Mouse (Mus musculus): ENCODE results near the gene Xrcc1. TPM values are rescaled to one million over a fixed set of nuclear protein-coding genes. Genes with fewer than 3 reads are reported as not detected.
A peak's percentile ranks its signal among the peaks of the same experiment; 100 is the strongest.

Gene Xrcc1
- total RNA-seq (2021) = 10 to 100 TPM; 18.3 to 18.5 TPM
- long read RNA-seq, experiment 1, transcript Xrcc1-201 (17 exons, 2,155 nt) = major isoform, 24 of 29 reads
- long read RNA-seq, experiment 1, partial matches to known transcripts = 2 of 29 reads
- long read RNA-seq, experiment 1, other reads (novel, unspliced or antisense) = 1 of 29 reads
- long read RNA-seq, experiment 2, transcript Xrcc1-201 (17 exons, 2,155 nt) = major isoform, 29 of 33 reads
- long read RNA-seq, experiment 2, partial matches to known transcripts = 1 of 33 reads
- long read RNA-seq, experiment 2, other reads (novel, unspliced or antisense) = 1 of 33 reads

GRCm38 (mm10) chr7:24546068-24546614, at the start of gene Xrcc1, which contains the start of gene Pinlyp:
Gene Xrcc1 (plus strand): TSS chr7:24546289.
Gene Pinlyp (minus strand): TSS chr7:24546118.
- H3K27ac ChIP-seq = peak within 1 kb of the TSS; percentile 91
- no peak for DNase-seq
- intact Hi-C loops (cut with DNase I) = loop anchor here (5.0 kb wide), 1 partner anchor 64 kb away; the partner anchor contains the start of gene Cadm4
- H3K4me3 ChIP-seq = peak within 1 kb of the TSS; percentile 89
- TF ChIP-seq CTCF (IDR thresholded peaks at IDR 0.05) = no peak

GRCm38 (mm10) chr7:24499856-24500577, 46.1 kb upstream of the Xrcc1 start:
- intact Hi-C loops (cut with DNase I) = no loop called here
- Histone ChIP-seq H3K27ac (no peak overlapping the region), H3K4me3 (no peak overlapping the region)
- no peak for DNase-seq
- no peak for TF ChIP-seq CTCF (IDR thresholded peaks at IDR 0.05)

- no peak for DNase-seq
- no peak overlapping the region for H3K4me3 ChIP-seq
- peak; percentile 53 for TF ChIP-seq CTCF (IDR thresholded peaks at IDR 0.05)
- intact Hi-C loops (cut with DNase I) = no loop called here
- no peak overlapping the region for H3K27ac ChIP-seq
Observed at GRCm38 (mm10) chr7:24500929-24501328, 45.2 kb upstream of the Xrcc1 start.

- intact Hi-C loops (cut with DNase I) = no loop called here
- H3K4me3 ChIP-seq = no peak overlapping the region
- peak; percentile 38; the same call in 1 of the 2 replicates for TF ChIP-seq CTCF (IDR thresholded peaks at IDR 0.05)
- no peak for DNase-seq
- H3K27ac ChIP-seq = no peak overlapping the region
Observed at GRCm38 (mm10) chr7:24501492-24501891, 44.6 kb upstream of the Xrcc1 start.

- no peak for TF ChIP-seq CTCF (IDR thresholded peaks at IDR 0.05)
- Histone ChIP-seq H3K27ac (no peak overlapping the region), H3K4me3 (no peak overlapping the region)
- intact Hi-C loops (cut with DNase I) = loop anchor here (1.0 to 2.0 kb wide), 2 partner anchors 23 to 46 kb away; no protein-coding TSS in a partner anchor
- no peak for DNase-seq
Observed at GRCm38 (mm10) chr7:24504004-24504403, 42.1 kb upstream of the Xrcc1 start.

- Histone ChIP-seq H3K4me3 (no peak overlapping the region), H3K27ac (no peak overlapping the region)
- intact Hi-C loops (cut with DNase I) = loop anchor here (1.0 to 2.0 kb wide), 2 partner anchors 24 to 45 kb away; no protein-coding TSS in a partner anchor
Observed at GRCm38 (mm10) chr7:24504868-24505267, 41.2 kb upstream of the Xrcc1 start.

GRCm38 (mm10) chr7:24505447-24506064, 40.5 kb upstream of the Xrcc1 start:
- Histone ChIP-seq H3K27ac (peak overlapping the region; percentile 99), H3K4me3 (peak overlapping the region; percentile 100; the same call in 1 of the 2 replicates)
- no peak for DNase-seq
- no peak for TF ChIP-seq CTCF (IDR thresholded peaks at IDR 0.05)
- intact Hi-C loops (cut with DNase I) = loop anchor here (2.0 kb wide), 2 partner anchors 23 to 25 kb away; no protein-coding TSS in a partner anchor

More at GRCm38 (mm10) chr7:24504868-24505267, 41.2 kb upstream of the Xrcc1 start:
- TF ChIP-seq CTCF (IDR thresholded peaks at IDR 0.05) = no peak
- no peak for DNase-seq

- intact Hi-C loops (cut with DNase I) = loop anchor here (2.0 kb wide), 1 partner anchor 23 kb away; no protein-coding TSS in a partner anchor
- Histone ChIP-seq H3K4me3 (peak overlapping the region; percentile 100), H3K27ac (peak overlapping the region; percentile 99)
- no peak for DNase-seq
- no peak for TF ChIP-seq CTCF (IDR thresholded peaks at IDR 0.05)
Observed at GRCm38 (mm10) chr7:24506065-24506459, 40.0 kb upstream of the Xrcc1 start.

- H3K4me3 ChIP-seq = peak overlapping the region; percentile 100
- TF ChIP-seq CTCF (IDR thresholded peaks at IDR 0.05) = no peak
- peak overlapping the region; percentile 99 for H3K27ac ChIP-seq
- peak; percentile 66 for DNase-seq
- intact Hi-C loops (cut with DNase I) = loop anchor here (2.0 kb wide), 1 partner anchor 22 kb away; no protein-coding TSS in a partner anchor
Observed at GRCm38 (mm10) chr7:24506476-24506837, 39.6 kb upstream of the Xrcc1 start.

GRCm38 (mm10) chr7:24506838-24507725, 39.0 kb upstream of the Xrcc1 start, which contains the start of gene Zfp428:
Gene Zfp428 (plus strand): TSS chr7:24507006.
- no peak for TF ChIP-seq CTCF (IDR thresholded peaks at IDR 0.05)
- DNase-seq = peak; percentile 95
- peak within 1 kb of the TSS; percentile 99 for H3K27ac ChIP-seq
- intact Hi-C loops (cut with DNase I) = loop anchor here (2.0 kb wide), 1 partner anchor 22 kb away; no protein-coding TSS in a partner anchor
- H3K4me3 ChIP-seq = peak within 1 kb of the TSS; percentile 100

GRCm38 (mm10) chr7:24507726-24508114, 38.4 kb upstream of the Xrcc1 start:
- peak overlapping the region; percentile 100 for H3K4me3 ChIP-seq
- no peak for DNase-seq
- peak overlapping the region; percentile 99 for H3K27ac ChIP-seq
- intact Hi-C loops (cut with DNase I) = loop anchor here (2.0 kb wide), 1 partner anchor 21 kb away; no protein-coding TSS in a partner anchor
- no peak for TF ChIP-seq CTCF (IDR thresholded peaks at IDR 0.05)
